Mouse (Mus musculus): ENCODE data around the gene Gli2. TPM values are rescaled to one million over a fixed set of nuclear protein-coding genes. Genes with fewer than 3 reads are reported as not detected.

The Gli2 gene
- total RNA-seq, 2 experiments from 2014 or later = 4.6 to 4.8 TPM

- no peak overlapping the region for H3K27ac ChIP-seq
- no peak for TF ChIP-seq CTCF (conservative IDR thresholded peaks at IDR 0.05)
- no peak for DNase-seq (ENCODE audit: low spot score in 2 of 2)
- H3K4me3 ChIP-seq = no peak overlapping the region
Measured at GRCm38 (mm10) chr1:119015108-119015507, 38.3 kb downstream of the Gli2 start.

GRCm38 (mm10) chr1:119008949-119009348 is 44.5 kb downstream of the Gli2 start:
- DNase-seq (ENCODE audit: low spot score in 2 of 2) = no peak
- Histone ChIP-seq H3K27ac (no peak overlapping the region), H3K4me3 (no peak overlapping the region)
- no peak for TF ChIP-seq CTCF (conservative IDR thresholded peaks at IDR 0.05)

- Histone ChIP-seq H3K27ac (no peak overlapping the region), H3K4me3 (no peak overlapping the region)
- no peak for DNase-seq (ENCODE audit: low spot score in 2 of 2)
- no peak for TF ChIP-seq CTCF (conservative IDR thresholded peaks at IDR 0.05)
Measured at GRCm38 (mm10) chr1:119003852-119004398, 49.5 kb downstream of the Gli2 start.

- no peak for DNase-seq (ENCODE audit: low spot score in 2 of 2)
- Histone ChIP-seq H3K4me3 (no peak overlapping the region), H3K27ac (no peak overlapping the region)
- TF ChIP-seq CTCF (conservative IDR thresholded peaks at IDR 0.05) = no peak
Measured at GRCm38 (mm10) chr1:119001454-119002034, 51.9 kb downstream of the Gli2 start.

- no peak overlapping the region for H3K4me3 ChIP-seq
- H3K27ac ChIP-seq = no peak overlapping the region
- TF ChIP-seq CTCF (conservative IDR thresholded peaks at IDR 0.05) = no peak
- no peak for DNase-seq (ENCODE audit: low spot score in 2 of 2)
Measured at GRCm38 (mm10) chr1:118994482-118995105, 58.8 kb downstream of the Gli2 start.

GRCm38 (mm10) chr1:118993775-118994174 is 59.6 kb downstream of the Gli2 start:
- TF ChIP-seq CTCF (conservative IDR thresholded peaks at IDR 0.05) = no peak
- Histone ChIP-seq H3K4me3 (no peak overlapping the region), H3K27ac (no peak overlapping the region)
- no peak for DNase-seq (ENCODE audit: low spot score in 2 of 2)

GRCm38 (mm10) chr1:118988331-118988730 is 65.1 kb downstream of the Gli2 start:
- TF ChIP-seq CTCF (conservative IDR thresholded peaks at IDR 0.05) = no peak
- Histone ChIP-seq H3K4me3 (no peak overlapping the region), H3K27ac (no peak overlapping the region)
- DNase-seq (ENCODE audit: low spot score in 2 of 2) = no peak

GRCm38 (mm10) chr1:118987538-118987937 is 65.9 kb downstream of the Gli2 start:
- TF ChIP-seq CTCF (conservative IDR thresholded peaks at IDR 0.05) = no peak
- DNase-seq (ENCODE audit: low spot score in 2 of 2) = no peak
- Histone ChIP-seq H3K4me3 (no peak overlapping the region), H3K27ac (no peak overlapping the region)

GRCm38 (mm10) chr1:118983389-118983788 is 70.0 kb downstream of the Gli2 start:
- H3K4me3 ChIP-seq = no peak overlapping the region
- H3K27ac ChIP-seq = no peak overlapping the region
- no peak for TF ChIP-seq CTCF (conservative IDR thresholded peaks at IDR 0.05)
- DNase-seq (ENCODE audit: low spot score in 2 of 2) = no peak

GRCm38 (mm10) chr1:118982805-118983211 is 70.6 kb downstream of the Gli2 start:
- no peak overlapping the region for H3K4me3 ChIP-seq
- DNase-seq (ENCODE audit: low spot score in 2 of 2) = no peak
- no peak for TF ChIP-seq CTCF (conservative IDR thresholded peaks at IDR 0.05)
- no peak overlapping the region for H3K27ac ChIP-seq

GRCm38 (mm10) chr1:118981943-118982804 is 71.2 kb downstream of the Gli2 start:
- H3K4me3 ChIP-seq = no peak overlapping the region
- peak; percentile 35 to 38 for DNase-seq (ENCODE audit: low spot score in 2 of 2)
- no peak for TF ChIP-seq CTCF (conservative IDR thresholded peaks at IDR 0.05)
- H3K27ac ChIP-seq = no peak overlapping the region

- DNase-seq (ENCODE audit: low spot score in 2 of 2) = no peak
- Histone ChIP-seq H3K27ac (no peak overlapping the region), H3K4me3 (no peak overlapping the region)
- no peak for TF ChIP-seq CTCF (conservative IDR thresholded peaks at IDR 0.05)
Measured at GRCm38 (mm10) chr1:118980636-118981035, 72.8 kb downstream of the Gli2 start.

GRCm38 (mm10) chr1:118976596-118976995 is 76.8 kb downstream of the Gli2 start:
- TF ChIP-seq CTCF (conservative IDR thresholded peaks at IDR 0.05) = no peak

More at GRCm38 (mm10) chr1:118976596-118976995, 76.8 kb downstream of the Gli2 start:
- H3K4me3 ChIP-seq = no peak overlapping the region
- H3K27ac ChIP-seq = no peak overlapping the region
- no peak for DNase-seq (ENCODE audit: low spot score in 2 of 2)
